Mouse (Mus musculus) spleen, adult 2 months (tissue): ENCODE results near the gene Ano2.

Source experiments
- CTCF ChIP-seq: fragments of 200-500 bp; IDR thresholded peaks from 2 replicates; pipeline ENCODE4 v1.5.1; 2011; ENCODE audit warnings: mild to moderate bottlenecking, inconsistent platforms; ENCODE audit not compliant: insufficient read depth, insufficient read length, insufficient replicate concordance; ENCODE audit errors: extremely low read depth
- POLR2A ChIP-seq: fragments of 200-500 bp; IDR thresholded peaks from 2 replicates; pipeline ENCODE4 v1.6.1; 2011; ENCODE audit warnings: low read depth, low read length, inconsistent platforms

- TF ChIP-seq CTCF (no peak), POLR2A (no peak)
Observed at GRCm38 (mm10) chr6:125773256-125773655, 83.0 kb downstream of the Ano2 start.
